Mouse (Mus musculus): ENCODE data around the gene Fam19a4. TPM values are rescaled to one million over a fixed set of nuclear protein-coding genes. Genes with fewer than 3 reads are reported as not detected.
A peak's percentile ranks its signal among the peaks of the same experiment; 100 is the strongest.

The Fam19a4 gene
- polyA plus RNA-seq, 2 experiments, result 0.28 to 0.31 TPM

GRCm38 (mm10) chr6:96843944-96844343, 216.3 kb downstream of the Fam19a4 start:
- Histone ChIP-seq H3K9me3 (ENCODE audit: control insufficient read depth, low read length) (no peaks in the 10 kb centered on the region), H3K4me1 (ENCODE audit: control insufficient read depth, insufficient read depth, low read length) (no peaks in the 10 kb centered on the region; the same call in 1 of the 2 replicates), H3K27me3 (ENCODE audit: control insufficient read depth, insufficient read depth, low read length) (no peaks in the 10 kb centered on the region), H3K4me3 (replicated peaks; ENCODE audit: low read length) (no peak overlapping the region), H3K9ac (ENCODE audit: low read depth, low read length, severe bottlenecking) (no peak overlapping the region), H3K27ac (replicated peaks; ENCODE audit: low read depth, low read length) (no peak overlapping the region), H3K36me3 (ENCODE audit: control insufficient read depth, insufficient read depth, low read length) (no peaks in the 10 kb centered on the region), H3K4me2 (replicated peaks; ENCODE audit: low read depth, low read length, severe bottlenecking) (no peak overlapping the region)
- no peak for ATAC-seq (ENCODE audit: low FRiP score, low read depth)
- no peak for DNase-seq (ENCODE audit: low spot score)
- WGBS, result 40% methylated on average over 1 of the region's 1 CpGs
- TF ChIP-seq POLR2A (IDR thresholded peaks at IDR 0.05; ENCODE audit: borderline replicate concordance, extremely low read depth, insufficient read depth, insufficient read length), result no peak

- DNase-seq (ENCODE audit: low spot score) (no peak), ATAC-seq (ENCODE audit: low FRiP score, low read depth) (no peak)
- H3K27ac ChIP-seq (replicated peaks; ENCODE audit: low read depth, low read length), result no peak overlapping the region
- no peaks in the 10 kb centered on the region for H3K27me3 ChIP-seq (ENCODE audit: control insufficient read depth, insufficient read depth, low read length)
- no peaks in the 10 kb centered on the region for H3K36me3 ChIP-seq (ENCODE audit: control insufficient read depth, insufficient read depth, low read length)
- no peak overlapping the region for H3K4me2 ChIP-seq (replicated peaks; ENCODE audit: low read depth, low read length, severe bottlenecking)
- no peak overlapping the region for H3K9ac ChIP-seq (ENCODE audit: low read depth, low read length, severe bottlenecking)
- no peaks in the 10 kb centered on the region for H3K4me1 ChIP-seq (ENCODE audit: control insufficient read depth, insufficient read depth, low read length)
- no peak for TF ChIP-seq POLR2A (IDR thresholded peaks at IDR 0.05; ENCODE audit: borderline replicate concordance, extremely low read depth, insufficient read depth, insufficient read length)
- no peaks in the 10 kb centered on the region for H3K9me3 ChIP-seq (ENCODE audit: control insufficient read depth, low read length)
- WGBS, result 71% methylated on average over 3 of the region's 3 CpGs
- H3K4me3 ChIP-seq (replicated peaks; ENCODE audit: low read length), result no peak overlapping the region
Observed at GRCm38 (mm10) chr6:96840634-96841033, 219.6 kb downstream of the Fam19a4 start.

- no peaks in the 10 kb centered on the region for H3K9me3 ChIP-seq (ENCODE audit: control insufficient read depth, low read length)
- H3K4me1 ChIP-seq (ENCODE audit: control insufficient read depth, insufficient read depth, low read length), result no peaks in the 10 kb centered on the region
- TF ChIP-seq POLR2A (IDR thresholded peaks at IDR 0.05; ENCODE audit: borderline replicate concordance, extremely low read depth, insufficient read depth, insufficient read length), result no peak
- ATAC-seq (ENCODE audit: low FRiP score, low read depth) (no peak), DNase-seq (ENCODE audit: low spot score) (no peak)
- no peak overlapping the region for H3K9ac ChIP-seq (ENCODE audit: low read depth, low read length, severe bottlenecking)
- H3K27ac ChIP-seq (replicated peaks; ENCODE audit: low read depth, low read length), result no peak overlapping the region
- WGBS, result 70% methylated on average over 3 of the region's 3 CpGs
- H3K4me3 ChIP-seq (replicated peaks; ENCODE audit: low read length), result no peak overlapping the region
- no peak overlapping the region for H3K4me2 ChIP-seq (replicated peaks; ENCODE audit: low read depth, low read length, severe bottlenecking)
- no peaks in the 10 kb centered on the region for H3K36me3 ChIP-seq (ENCODE audit: control insufficient read depth, insufficient read depth, low read length)
- H3K27me3 ChIP-seq (ENCODE audit: control insufficient read depth, insufficient read depth, low read length), result no peaks in the 10 kb centered on the region
Observed at GRCm38 (mm10) chr6:96826626-96827025, 233.6 kb downstream of the Fam19a4 start.

DNA sequence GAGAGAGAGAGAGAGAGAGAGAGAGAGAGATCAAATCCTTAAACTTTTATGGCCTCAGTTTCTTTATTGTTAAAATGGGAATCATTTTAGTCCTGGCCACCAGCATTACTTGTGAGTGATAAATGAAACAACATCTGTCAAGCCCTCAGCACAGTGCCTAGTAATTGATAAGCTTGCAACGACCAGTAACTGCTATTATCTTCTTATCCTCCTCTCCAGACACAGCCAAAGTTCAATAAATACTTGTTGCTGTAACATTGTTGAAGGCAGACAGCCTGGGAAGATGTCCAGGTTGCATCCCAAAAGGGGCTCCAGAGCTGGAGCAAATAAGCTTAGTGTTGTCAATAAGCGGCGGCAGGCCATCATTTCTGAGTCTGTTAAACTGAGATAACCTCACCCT, 257.2 kb downstream of the Fam19a4 start:
- no peaks in the 10 kb centered on the region for H3K27me3 ChIP-seq (ENCODE audit: control insufficient read depth, insufficient read depth, low read length)
- H3K9me3 ChIP-seq (ENCODE audit: control insufficient read depth, low read length), result no peaks in the 10 kb centered on the region
- peak; percentile 5 for DNase-seq (ENCODE audit: low spot score)
- H3K4me2 ChIP-seq (replicated peaks; ENCODE audit: low read depth, low read length, severe bottlenecking), result no peak overlapping the region
- no peaks in the 10 kb centered on the region for H3K36me3 ChIP-seq (ENCODE audit: control insufficient read depth, insufficient read depth, low read length)
- ATAC-seq (ENCODE audit: low FRiP score, low read depth), result no peak
- H3K27ac ChIP-seq (replicated peaks; ENCODE audit: low read depth, low read length), result no peak overlapping the region
- no peak overlapping the region for H3K4me3 ChIP-seq (replicated peaks; ENCODE audit: low read length)
- no peak for TF ChIP-seq POLR2A (IDR thresholded peaks at IDR 0.05; ENCODE audit: borderline replicate concordance, extremely low read depth, insufficient read depth, insufficient read length)
- no peaks in the 10 kb centered on the region for H3K4me1 ChIP-seq (ENCODE audit: control insufficient read depth, insufficient read depth, low read length)
- 67% methylated on average over 3 of the region's 3 CpGs for WGBS
- no peak overlapping the region for H3K9ac ChIP-seq (ENCODE audit: low read depth, low read length, severe bottlenecking)

DNA sequence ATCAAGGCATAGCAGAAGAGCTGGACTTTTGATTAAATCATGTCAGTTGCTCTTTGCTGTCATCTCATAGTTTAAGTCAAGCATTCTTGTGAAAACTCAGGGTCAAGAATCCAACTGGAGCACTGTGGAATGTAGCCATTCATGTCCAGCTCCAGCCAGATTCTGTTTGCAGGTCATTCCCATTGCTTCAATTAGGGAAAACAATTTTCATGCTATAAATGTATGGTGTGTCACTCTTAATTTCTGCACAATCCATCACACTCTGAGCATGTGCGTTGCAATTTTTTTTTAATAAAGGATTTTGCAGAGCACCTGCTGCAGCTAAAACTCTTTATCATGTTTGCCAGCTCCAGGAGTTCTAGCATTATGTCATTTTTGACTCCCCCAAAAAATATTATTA, 261.5 kb downstream of the Fam19a4 start:
- H3K9ac ChIP-seq (ENCODE audit: low read depth, low read length, severe bottlenecking), result no peak overlapping the region
- no peaks in the 10 kb centered on the region for H3K36me3 ChIP-seq (ENCODE audit: control insufficient read depth, insufficient read depth, low read length)
- no peaks in the 10 kb centered on the region for H3K9me3 ChIP-seq (ENCODE audit: control insufficient read depth, low read length)
- H3K4me1 ChIP-seq (ENCODE audit: control insufficient read depth, insufficient read depth, low read length), result no peaks in the 10 kb centered on the region
- WGBS, result 86% methylated on average over 1 of the region's 1 CpGs
- H3K27me3 ChIP-seq (ENCODE audit: control insufficient read depth, insufficient read depth, low read length), result no peaks in the 10 kb centered on the region
- ATAC-seq (ENCODE audit: low FRiP score, low read depth) (no peak), DNase-seq (ENCODE audit: low spot score) (no peak)
- H3K4me2 ChIP-seq (replicated peaks; ENCODE audit: low read depth, low read length, severe bottlenecking), result no peak overlapping the region
- H3K27ac ChIP-seq (replicated peaks; ENCODE audit: low read depth, low read length), result no peak overlapping the region
- H3K4me3 ChIP-seq (replicated peaks; ENCODE audit: low read length), result no peak overlapping the region
- no peak for TF ChIP-seq POLR2A (IDR thresholded peaks at IDR 0.05; ENCODE audit: borderline replicate concordance, extremely low read depth, insufficient read depth, insufficient read length)

DNA sequence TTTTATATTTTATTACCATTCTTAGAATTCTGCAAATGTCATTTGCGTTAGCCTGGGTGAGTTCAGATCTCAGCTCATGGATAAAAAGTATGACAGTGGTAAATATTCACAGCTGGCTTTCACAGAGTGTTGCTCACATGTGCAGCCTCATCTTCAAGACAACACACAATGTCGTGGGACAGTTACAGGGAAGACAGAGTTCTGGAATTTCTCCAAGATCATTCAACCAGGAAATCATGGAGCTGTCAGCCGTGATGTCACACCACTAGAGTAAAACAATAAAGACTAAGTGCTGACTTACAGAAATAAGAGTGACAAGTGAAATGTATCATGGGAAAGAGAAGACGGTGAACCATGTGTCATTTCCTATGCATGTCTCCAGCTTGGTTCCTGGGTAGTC, 262.8 kb downstream of the Fam19a4 start:
- no peak for ATAC-seq (ENCODE audit: low FRiP score, low read depth)
- Histone ChIP-seq H3K27me3 (ENCODE audit: control insufficient read depth, insufficient read depth, low read length) (no peaks in the 10 kb centered on the region), H3K4me1 (ENCODE audit: control insufficient read depth, insufficient read depth, low read length) (no peaks in the 10 kb centered on the region), H3K4me2 (replicated peaks; ENCODE audit: low read depth, low read length, severe bottlenecking) (no peak overlapping the region), H3K9me3 (ENCODE audit: control insufficient read depth, low read length) (no peaks in the 10 kb centered on the region), H3K9ac (ENCODE audit: low read depth, low read length, severe bottlenecking) (no peak overlapping the region), H3K36me3 (ENCODE audit: control insufficient read depth, insufficient read depth, low read length) (no peaks in the 10 kb centered on the region), H3K4me3 (replicated peaks; ENCODE audit: low read length) (no peak overlapping the region), H3K27ac (replicated peaks; ENCODE audit: low read depth, low read length) (no peak overlapping the region)
- TF ChIP-seq POLR2A (IDR thresholded peaks at IDR 0.05; ENCODE audit: borderline replicate concordance, extremely low read depth, insufficient read depth, insufficient read length), result no peak
- no peak for DNase-seq (ENCODE audit: low spot score)
- 84% methylated on average over 4 of the region's 4 CpGs for WGBS

Other genes starting within 250 kb of the Fam19a4 start
- gene Eogt, start 88.8 kb upstream of the Fam19a4 start, polyA plus RNA-seq (2012; rRNA removed), result 15.4 and 16.7 TPM in 2 replicates
- gene Eogt, start 88.8 kb upstream of the Fam19a4 start, polyA plus RNA-seq (2014; fragmentation: Nextera tagmentation; extraction: Ambion mirVana), result 9.5 and 10.8 TPM in 2 replicates
- 3.8 and 6.2 TPM in 2 replicates for gene Tmf1, start 118.7 kb upstream of the Fam19a4 start, polyA plus RNA-seq (2012; rRNA removed)
- 34.8 and 35.3 TPM in 2 replicates for gene Tmf1, start 118.7 kb upstream of the Fam19a4 start, polyA plus RNA-seq (2014; fragmentation: Nextera tagmentation; extraction: Ambion mirVana)
- gene Uba3, start 145.2 kb upstream of the Fam19a4 start, polyA plus RNA-seq (2012; rRNA removed), result 70.4 and 81.1 TPM in 2 replicates
- gene Uba3, start 145.2 kb upstream of the Fam19a4 start, polyA plus RNA-seq (2014; fragmentation: Nextera tagmentation; extraction: Ambion mirVana), result 76.2 and 77.6 TPM in 2 replicates
- gene Arl6ip5, start 150.3 kb upstream of the Fam19a4 start, polyA plus RNA-seq (2012; rRNA removed), result 79.8 and 81.3 TPM in 2 replicates
- gene Arl6ip5, start 150.3 kb upstream of the Fam19a4 start, polyA plus RNA-seq (2014; fragmentation: Nextera tagmentation; extraction: Ambion mirVana), result 48.6 and 49.1 TPM in 2 replicates
- gene Lmod3, start 192.3 kb upstream of the Fam19a4 start, polyA plus RNA-seq (2012; rRNA removed), result 6.6 and 11.9 TPM in 2 replicates
- gene Lmod3, start 192.3 kb upstream of the Fam19a4 start, polyA plus RNA-seq (2014; fragmentation: Nextera tagmentation; extraction: Ambion mirVana), result 9.4 and 12.2 TPM in 2 replicates